8 mouse cellular contexts compared by ENCODE assay signal in the genomic region with DNA sequence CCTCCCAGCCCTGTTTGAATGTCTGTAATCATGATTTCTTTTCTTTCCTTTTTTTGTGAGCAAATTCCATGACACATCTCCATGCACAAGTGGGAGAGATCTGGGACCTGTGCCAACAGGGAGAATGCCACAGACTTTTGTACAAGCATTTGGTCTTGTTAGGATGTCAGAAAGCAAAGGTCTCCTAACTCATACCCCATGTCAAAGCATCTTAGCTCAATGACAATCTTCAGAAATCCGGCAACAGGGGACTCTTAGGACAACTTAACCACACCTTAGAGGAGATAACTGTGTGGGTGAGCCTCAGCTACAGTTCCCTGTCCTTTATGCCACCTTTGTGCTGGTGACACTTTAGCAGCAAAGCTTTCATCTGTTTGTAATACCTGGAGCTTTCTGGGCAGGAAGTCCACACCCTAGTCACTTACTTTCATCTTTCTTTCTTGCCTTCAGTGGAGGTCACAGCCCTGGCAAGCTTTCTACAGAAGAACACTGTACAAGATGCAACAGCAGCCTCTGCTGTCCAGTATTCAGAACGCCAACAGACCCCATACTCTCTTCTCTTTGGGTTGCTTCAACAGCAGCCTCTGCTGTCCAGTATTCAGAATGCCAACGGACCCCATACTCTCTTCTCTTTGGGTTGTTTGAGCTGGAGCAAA.
A peak's percentile ranks its signal among the peaks of the same experiment; 100 is the strongest.
DNase-seq lines count a peak whose midpoint lies in the region; ATAC-seq lines count a peak whose summit lies in the region.
"Had no signal": no experiment of that assay in that cellular context is flagged by ENCODE, and none has a peak within 500 bp of the region (broad histone marks: within the 10 kb centered on the region; RNA-seq: fewer than 3 reads in every experiment).

No protein-coding gene starts in this region.

- peak; percentile 49 for DNase-seq in hindbrain, embryonic 14.5 days (ENCODE audit: low spot score)
- peak; percentile 7 to 29 for DNase-seq in spleen, postnatal 36 days (ENCODE audit: low spot score in 2 of 2)
- no peak for DNase-seq in spleen, adult 18-20 months
- DNase-seq in frontal cortex, postnatal 36 days (ENCODE audit: low spot score in 2 of 2), result peak; percentile 52 to 64
- DNase-seq in urinary bladder, adult 2 months (ENCODE audit: low spot score), result no peak

- no peaks in the 10 kb centered on the region for H3K27me3 ChIP-seq in hindbrain, embryonic 14.5 days (ENCODE audit: control insufficient read depth, insufficient read depth, low read length)
- H3K27me3 ChIP-seq in hindbrain, embryonic 12.5 days, result no peaks in the 10 kb centered on the region
- H3K27me3 ChIP-seq: embryonic facial prominence, embryonic 13.5 days had no signal

- H3K36me3 ChIP-seq in hindbrain, embryonic 14.5 days (replicated peaks; ENCODE audit: control insufficient read depth, insufficient read depth), result no peaks in the 10 kb centered on the region
- no peaks in the 10 kb centered on the region for H3K36me3 ChIP-seq in hindbrain, embryonic 12.5 days
- H3K36me3 ChIP-seq: embryonic facial prominence, embryonic 13.5 days had no signal

- H3K4me3 ChIP-seq in hindbrain, embryonic 14.5 days (replicated peaks; ENCODE audit: low read length), result no peak overlapping the region
- no peak overlapping the region for H3K4me3 ChIP-seq in hindbrain, embryonic 12.5 days
- H3K4me3 ChIP-seq: embryonic facial prominence, embryonic 13.5 days had no signal

- no peak overlapping the region for H3K4me2 ChIP-seq in hindbrain, embryonic 14.5 days (replicated peaks)
- no peak overlapping the region for H3K4me2 ChIP-seq in hindbrain, embryonic 12.5 days (replicated peaks)
- H3K4me2 ChIP-seq: embryonic facial prominence, embryonic 13.5 days had no signal

- H3K9me3 ChIP-seq in hindbrain, embryonic 14.5 days (ENCODE audit: control insufficient read depth, low read length), result no peaks in the 10 kb centered on the region
- no peaks in the 10 kb centered on the region for H3K9me3 ChIP-seq in hindbrain, embryonic 12.5 days (replicated peaks)
- H3K9me3 ChIP-seq: embryonic facial prominence, embryonic 13.5 days had no signal

- no peak overlapping the region for H3K9ac ChIP-seq in hindbrain, embryonic 14.5 days
- H3K9ac ChIP-seq in hindbrain, embryonic 12.5 days, result no peak overlapping the region
- H3K9ac ChIP-seq: embryonic facial prominence, embryonic 13.5 days had no signal

- no peak overlapping the region for H3K27ac ChIP-seq in hindbrain, embryonic 14.5 days
- no peak overlapping the region for H3K27ac ChIP-seq in hindbrain, embryonic 12.5 days
- H3K27ac ChIP-seq: embryonic facial prominence, embryonic 13.5 days had no signal

- peak; percentile 21; the same call in 1 of the 2 replicates for ATAC-seq in hindbrain, embryonic 14.5 days (ENCODE audit: low FRiP score)
- no peak for ATAC-seq in hindbrain, embryonic 12.5 days (ENCODE audit: low FRiP score)
- ATAC-seq in monocyte, adult 5-6 weeks (replicated peaks; ENCODE audit: insufficient number of reproducible peaks, low FRiP score, low TSS enrichment, poor library complexity, severe bottlenecking), result no peak

- H3K4me1 ChIP-seq in hindbrain, embryonic 14.5 days (replicated peaks; ENCODE audit: control insufficient read depth, insufficient read depth, low read length), result no peaks in the 10 kb centered on the region; the same call in 1 of the 2 replicates
- H3K4me1 ChIP-seq in hindbrain, embryonic 12.5 days, result peaks cover 4% of the 10 kb centered on the region; the same call in 1 of the 2 replicates

- WGBS in hindbrain, embryonic 14.5 days, result 62% methylated on average over 3 of the region's 3 CpGs
- 76% methylated on average over 3 of the region's 3 CpGs for WGBS in hindbrain, embryonic 12.5 days

Comparison
In these comparisons a context has a peak if more than half of its experiments do, and no peak if none do; other contexts are left out.
1. DNase-seq: peak in hindbrain, embryonic 14.5 days (single experiment), spleen, postnatal 36 days (2 of 2) and frontal cortex, postnatal 36 days (2 of 2); none in spleen, adult 18-20 months (0 of 2) and urinary bladder, adult 2 months (single experiment).